Mouse (Mus musculus): ENCODE measurements at regions not wholly inside any gene's neighbourhood (a gene's known extent, or its start where the extent isn't known, plus 50 kb on each side); places are given as distances from the start of the nearest gene placed in this dataset.

DNA sequence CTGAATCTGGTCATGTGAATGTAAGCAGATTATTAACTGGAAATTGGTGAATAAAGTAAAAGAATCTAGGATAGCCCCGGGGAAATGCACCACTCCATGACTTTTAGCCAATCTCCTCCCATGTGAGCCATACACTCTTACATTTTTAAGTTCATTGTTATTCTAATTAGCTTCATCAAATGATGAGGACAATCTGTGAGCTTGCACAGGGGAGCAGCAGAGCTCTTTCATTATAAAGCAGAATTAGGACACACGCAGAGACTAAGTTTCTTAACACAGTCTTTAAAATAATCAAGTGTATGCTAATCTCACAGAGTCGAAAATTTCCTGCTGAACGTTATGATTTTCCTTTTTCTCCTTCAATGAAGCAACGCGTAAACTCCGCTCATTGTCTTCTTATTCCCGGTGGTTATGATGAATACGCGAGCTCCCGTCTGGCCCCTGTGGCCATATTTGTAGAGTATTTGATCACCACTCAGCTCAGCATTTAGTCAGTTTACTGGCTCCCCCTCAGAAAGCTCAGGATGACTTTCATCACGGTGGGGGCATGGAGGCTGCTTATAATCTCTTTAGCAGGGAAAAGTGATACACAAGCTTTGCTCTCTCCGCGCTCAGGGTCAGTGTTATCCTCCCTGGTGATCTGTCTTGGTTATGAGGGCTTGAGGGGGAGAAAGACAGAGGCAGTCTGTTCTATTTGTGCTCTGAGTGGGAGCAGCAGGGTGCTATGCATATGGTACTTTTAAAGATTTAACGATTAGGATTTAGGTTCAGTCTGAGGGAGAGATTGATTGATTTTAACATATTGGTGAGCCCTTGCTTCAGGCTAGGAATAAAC is 350.1 kb upstream of the 1700003H04Rik start:
- no peak for TF ChIP-seq POLR2A (IDR thresholded peaks at IDR 0.05; ENCODE audit: borderline replicate concordance, extremely low read depth, insufficient read depth, insufficient read length, poor library complexity, severe bottlenecking)
- no peak for TF ChIP-seq CTCF (IDR thresholded peaks at IDR 0.05; ENCODE audit: borderline replicate concordance, extremely low read depth, insufficient read depth, insufficient read length)
